Mouse (Mus musculus) splenic B cell, adult 2 months (primary cell): ENCODE measurements around the gene Tmem216.
"Not testable (repeated sequence)": the region's sequence is repeated elsewhere in the genome, so short reads cannot be mapped to it uniquely, and the experiment has no call there.

Source experiments
- DNase-seq: peaks from one replicate; pipeline ENCODE4 v3.0.0-alpha.2; 2011; ENCODE audit warnings: low read depth, low spot score
- H3K27me3 ChIP-seq: 2 replicates; pipeline ENCODE4 v1.6.1; 2012; ENCODE audit warnings: mild to moderate bottlenecking, low read length, moderate library complexity, mixed read lengths; ENCODE audit not compliant: control insufficient read depth, poor library complexity, insufficient read depth, severe bottlenecking
- H3K36me3 ChIP-seq: 2 replicates; pipeline ENCODE4 v1.6.1; 2012; ENCODE audit warnings: mild to moderate bottlenecking, low read length, moderate library complexity, mixed read lengths; ENCODE audit not compliant: control insufficient read depth, poor library complexity, insufficient read depth, severe bottlenecking

The Tmem216 gene

DNA sequence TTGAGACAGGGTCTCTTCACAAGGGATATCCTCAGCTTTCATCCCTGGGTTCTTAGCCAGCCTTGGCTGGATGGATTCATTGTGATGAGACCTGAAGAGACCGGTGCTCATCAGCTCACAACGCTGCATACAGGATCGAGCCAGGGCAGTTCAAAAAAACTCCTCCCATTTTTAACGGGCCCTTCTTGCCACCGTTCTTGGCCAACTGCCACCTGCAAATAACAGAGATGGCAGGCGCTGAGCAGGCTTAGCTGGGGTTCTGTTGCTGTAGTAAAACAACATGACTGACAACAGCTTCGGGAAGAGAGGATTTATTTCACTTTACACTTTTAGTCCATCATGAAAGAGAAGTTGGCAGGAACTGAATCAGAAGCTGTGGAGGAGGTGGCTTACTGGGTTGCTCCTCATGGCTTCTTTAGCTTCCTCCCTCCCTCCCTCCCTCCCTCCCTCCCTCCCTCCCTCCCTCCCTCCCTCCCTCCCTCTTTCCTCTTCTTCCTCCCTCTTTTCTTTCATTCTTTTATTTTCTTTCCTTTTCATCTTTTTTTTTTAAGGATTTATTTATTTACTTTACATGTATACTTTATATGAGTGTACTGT is 27.6 kb upstream of the Tmem216 start:
- no peak for DNase-seq
- H3K36me3 ChIP-seq = peaks cover 32% of the 10 kb centered on the region
- no peaks in the 10 kb centered on the region for H3K27me3 ChIP-seq

DNA sequence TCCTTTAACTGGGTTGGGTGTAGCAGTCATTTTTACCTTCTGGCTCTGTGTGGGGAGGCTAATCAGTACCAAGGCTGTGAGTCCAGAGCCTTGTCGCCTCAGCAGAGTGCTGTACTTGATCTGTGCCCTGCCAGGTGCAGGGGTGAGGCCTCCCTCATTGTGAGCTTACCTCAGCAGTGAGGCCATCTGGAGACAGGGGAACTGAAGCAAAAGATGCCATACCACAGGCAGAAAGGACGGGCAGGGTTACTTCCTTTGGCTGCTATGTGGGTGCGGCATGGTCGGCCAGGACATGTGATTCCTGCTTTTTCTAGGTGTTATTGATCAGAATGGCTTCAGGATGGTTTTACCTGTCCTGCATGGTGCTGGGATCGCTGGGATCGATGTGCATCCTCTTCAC is 25.9 kb upstream of the Tmem216 start:
- DNase-seq = peak; percentile 74
- peaks cover 17% of the 10 kb centered on the region for H3K36me3 ChIP-seq
- no peaks in the 10 kb centered on the region for H3K27me3 ChIP-seq

DNA sequence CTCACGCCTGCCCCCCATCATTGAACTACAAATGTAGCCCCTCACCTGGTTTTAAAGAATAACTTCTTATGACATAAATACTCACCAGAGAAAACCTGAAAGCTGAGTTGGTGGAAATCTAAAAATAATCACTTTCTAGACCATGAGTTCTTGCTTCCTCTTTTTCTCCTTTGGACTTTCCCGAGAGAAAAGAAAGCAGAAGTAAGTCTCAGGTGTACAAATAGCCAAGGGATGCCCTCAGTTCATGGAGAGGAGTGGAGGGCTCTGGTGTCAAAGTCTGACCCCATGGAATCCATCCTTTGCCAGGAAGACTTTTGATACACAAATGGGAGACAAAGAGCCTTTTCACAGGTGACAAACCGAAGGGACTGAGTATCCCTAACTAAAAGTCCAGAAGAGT is 24.7 kb upstream of the Tmem216 start:
- DNase-seq = peak; percentile 80
- Histone ChIP-seq H3K27me3 (no peaks in the 10 kb centered on the region), H3K36me3 (peaks cover 9% of the 10 kb centered on the region)

GRCm38 (mm10) chr19:10580102-10580501 is 24.1 kb upstream of the Tmem216 start:
- peak; percentile 44 for DNase-seq
- H3K27me3 ChIP-seq = no peaks in the 10 kb centered on the region
- H3K36me3 ChIP-seq = peaks cover 9% of the 10 kb centered on the region

- Histone ChIP-seq H3K27me3 (no peaks in the 10 kb centered on the region), H3K36me3 (peaks cover 16% of the 10 kb centered on the region; the same call in 1 of the 2 replicates)
- peak; percentile 95 for DNase-seq
Measured at GRCm38 (mm10) chr19:10576690-10577561, 20.9 kb upstream of the Tmem216 start, which contains the start of the genes Cyb561a3 and Tmem138. Gene Cyb561a3 (plus strand): TSS chr19:10577172. Gene Tmem138 (minus strand): TSS chr19:10577362.

DNA sequence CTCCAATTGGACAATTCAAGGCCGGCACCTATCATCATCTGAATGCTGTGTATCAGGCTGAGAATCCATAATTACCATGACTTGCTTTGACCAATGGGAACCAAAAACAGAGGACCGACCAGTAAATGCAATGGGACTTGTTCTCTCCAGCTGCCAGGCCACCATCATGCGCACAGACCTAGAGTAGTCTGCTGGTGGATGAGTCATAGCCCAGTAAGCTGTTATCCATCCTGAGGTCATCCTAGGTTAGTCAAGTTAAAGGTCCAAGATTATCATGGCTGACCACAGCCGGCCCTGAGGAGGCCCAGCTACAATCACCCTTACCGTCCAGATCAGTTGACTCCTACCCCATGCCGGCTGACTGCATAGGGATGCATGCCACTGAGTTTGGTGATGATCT is 13.6 kb upstream of the Tmem216 start:
- DNase-seq = no peak
- Histone ChIP-seq H3K27me3 (no peaks in the 10 kb centered on the region), H3K36me3 (peaks cover 11% of the 10 kb centered on the region)

DNA sequence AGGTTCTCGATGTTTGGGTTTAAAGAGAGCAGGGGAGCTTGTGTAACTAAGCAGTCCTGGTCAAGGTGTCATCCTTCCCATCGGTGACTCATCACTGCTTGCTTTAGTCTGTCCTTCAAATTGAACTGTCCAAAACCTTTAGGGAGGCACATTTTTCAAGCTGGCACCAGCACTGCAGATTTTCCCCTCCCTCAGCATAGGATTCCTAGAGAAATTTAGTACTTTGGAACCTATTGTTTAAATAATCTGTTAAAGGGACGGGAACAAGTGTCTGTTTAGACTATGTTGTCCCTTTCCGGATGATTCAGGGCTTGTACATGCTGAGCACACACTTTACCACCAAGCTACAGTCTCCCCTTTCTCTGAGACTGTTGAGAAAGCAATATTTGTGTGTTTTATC is 9.2 kb upstream of the Tmem216 start:
- peaks cover 1% of the 10 kb centered on the region; the same call in 1 of the 2 replicates for H3K36me3 ChIP-seq
- H3K27me3 ChIP-seq = no peaks in the 10 kb centered on the region
- no peak for DNase-seq

DNA sequence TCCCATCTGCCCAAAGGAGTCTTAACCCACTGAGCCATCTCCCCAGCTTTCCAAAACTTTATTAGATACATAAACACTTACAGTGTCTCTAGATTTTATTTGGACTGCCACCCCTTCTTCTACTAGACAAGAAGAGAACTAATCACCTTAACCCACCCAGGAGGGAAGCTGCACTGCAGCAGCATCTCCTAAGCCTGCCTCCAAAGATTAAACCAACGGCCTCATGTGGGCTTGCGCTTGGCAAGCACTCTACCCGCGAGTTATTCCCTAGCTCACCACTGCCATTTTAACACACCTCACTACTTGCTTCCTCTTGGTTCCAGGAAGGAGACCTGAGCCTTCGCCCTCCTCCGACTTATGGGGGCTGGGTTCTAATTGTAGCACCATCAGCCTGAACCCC is 8.2 kb upstream of the Tmem216 start:
- H3K36me3 ChIP-seq = no peaks in the 10 kb centered on the region
- no peaks in the 10 kb centered on the region for H3K27me3 ChIP-seq
- DNase-seq = no peak

DNA sequence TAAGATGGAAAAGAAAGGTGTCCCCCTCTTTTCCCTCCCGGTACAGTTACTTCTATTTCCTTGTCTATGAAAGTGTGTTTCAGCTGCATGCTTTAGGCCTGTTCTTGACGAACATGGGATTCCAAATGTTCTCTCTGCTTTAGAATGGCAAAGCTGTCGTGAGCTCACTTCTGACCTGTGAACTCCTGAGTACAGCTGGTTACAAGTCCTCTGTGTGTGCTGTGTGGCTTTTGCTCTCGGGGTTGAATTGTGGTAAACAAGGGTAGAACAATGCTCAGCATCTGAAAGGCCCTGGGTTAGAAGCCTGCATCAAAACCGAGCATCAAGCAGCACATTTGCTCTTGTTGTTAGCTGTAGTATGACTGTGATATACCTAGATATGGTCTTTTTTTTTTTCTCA is 6.3 kb upstream of the Tmem216 start:
- no peak for DNase-seq
- no peaks in the 10 kb centered on the region for H3K36me3 ChIP-seq
- H3K27me3 ChIP-seq = no peaks in the 10 kb centered on the region

DNA sequence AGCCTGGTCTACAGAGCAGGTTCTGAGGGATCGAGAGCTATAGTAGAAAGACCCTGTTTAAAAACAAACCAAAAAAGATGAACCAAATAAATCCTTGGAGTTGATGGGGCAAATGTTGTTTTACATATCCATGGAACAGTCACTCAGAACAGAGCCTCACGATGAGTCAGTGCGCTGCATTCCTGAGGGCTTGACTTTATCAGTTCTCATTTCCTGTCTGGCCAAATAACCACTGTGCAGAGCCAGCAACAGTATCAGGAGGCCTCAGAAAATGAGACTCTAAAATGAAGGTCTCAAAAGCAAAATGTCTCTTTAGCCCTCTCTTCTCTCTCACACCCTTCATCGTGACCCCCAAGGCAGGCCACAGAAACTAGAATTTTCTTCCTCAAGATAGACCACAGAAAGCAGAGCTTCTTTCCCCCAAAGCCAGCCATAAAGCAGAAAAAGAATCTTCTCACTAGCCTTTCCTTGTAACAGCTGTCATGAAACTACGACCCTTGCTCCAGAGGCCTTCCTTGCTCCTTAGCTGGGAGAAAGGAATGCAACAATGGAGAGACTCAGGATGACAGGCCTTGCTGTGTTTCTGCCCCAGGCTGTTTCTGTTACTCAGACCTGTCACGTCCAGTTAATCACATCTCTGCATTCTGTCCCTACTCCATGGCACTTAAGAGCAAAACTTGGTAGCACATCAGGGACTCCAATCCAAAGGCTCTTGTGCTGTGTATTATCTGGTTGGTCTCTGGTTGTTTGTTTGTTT is 5.7 kb upstream of the Tmem216 start:
- H3K36me3 ChIP-seq = no peaks in the 10 kb centered on the region
- DNase-seq = no peak
- no peaks in the 10 kb centered on the region for H3K27me3 ChIP-seq

GRCm38 (mm10) chr19:10560108-10560507 is 4.1 kb upstream of the Tmem216 start:
- no peaks in the 10 kb centered on the region for H3K27me3 ChIP-seq
- no peak for DNase-seq
- H3K36me3 ChIP-seq = no peaks in the 10 kb centered on the region

GRCm38 (mm10) chr19:10557837-10558375 is 1.9 kb upstream of the Tmem216 start:
- peak; percentile 43 for DNase-seq
- H3K36me3 ChIP-seq, H3K27me3 ChIP-seq: not testable (repeated sequence)

DNA sequence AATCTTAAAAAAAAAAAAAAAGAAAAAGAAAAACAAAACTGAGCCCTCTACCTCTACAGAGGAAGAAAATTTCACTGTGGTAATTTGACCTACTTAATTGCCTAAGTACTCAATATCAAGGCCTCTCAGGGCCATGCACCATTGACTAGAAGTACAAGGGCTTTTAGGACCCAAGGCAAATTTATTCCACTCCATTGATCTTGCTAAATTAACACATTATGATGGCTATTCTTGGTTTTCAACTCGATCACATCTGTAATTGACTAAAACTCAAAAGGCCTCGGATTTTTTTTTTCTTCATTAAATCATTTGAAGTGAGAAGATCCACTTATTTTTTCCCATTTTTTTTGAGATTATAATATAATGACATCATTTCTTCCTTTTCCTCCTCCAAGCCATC is 1.4 kb upstream of the Tmem216 start:
- no peak for DNase-seq
- no peaks in the 10 kb centered on the region for H3K27me3 ChIP-seq
- no peaks in the 10 kb centered on the region for H3K36me3 ChIP-seq

DNA sequence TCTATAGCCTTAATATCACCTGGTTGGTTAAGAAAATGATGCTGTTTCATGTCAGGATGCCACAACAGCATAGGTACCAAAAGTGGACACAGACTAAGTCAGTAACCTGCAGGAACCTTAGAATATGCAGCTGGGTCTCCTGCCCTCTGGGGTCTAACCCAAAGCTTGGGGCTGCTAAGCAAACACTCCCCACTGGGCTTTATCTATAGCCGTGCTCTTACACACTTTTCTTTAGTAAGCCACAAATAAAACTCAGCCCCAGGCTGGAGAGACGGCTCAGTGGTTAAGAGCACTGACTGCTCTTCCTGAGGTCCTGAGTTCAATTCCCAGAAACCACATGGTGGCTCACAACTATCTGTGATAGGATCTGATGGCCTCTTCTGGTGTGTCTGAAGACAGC is 963 bp upstream of the Tmem216 start:
- no peak for DNase-seq
- Histone ChIP-seq H3K27me3 (no peaks in the 10 kb centered on the region), H3K36me3 (no peaks in the 10 kb centered on the region)

GRCm38 (mm10) chr19:10539454-10539853 is 16.6 kb downstream of the Tmem216 start:
- peaks cover 24% of the 10 kb centered on the region for H3K36me3 ChIP-seq
- no peaks in the 10 kb centered on the region for H3K27me3 ChIP-seq
- DNase-seq = no peak
